Mouse (Mus musculus) brain, embryonic 18.5 days (tissue): Measurements from ENCODE around the gene Catspere2.

ENCODE experiments used
- DNase-seq: peaks from one replicate; pipeline ENCODE4 v3.0.0-alpha.2; 2012; ENCODE audit warnings: low read depth, low spot score

The Catspere2 gene

DNA sequence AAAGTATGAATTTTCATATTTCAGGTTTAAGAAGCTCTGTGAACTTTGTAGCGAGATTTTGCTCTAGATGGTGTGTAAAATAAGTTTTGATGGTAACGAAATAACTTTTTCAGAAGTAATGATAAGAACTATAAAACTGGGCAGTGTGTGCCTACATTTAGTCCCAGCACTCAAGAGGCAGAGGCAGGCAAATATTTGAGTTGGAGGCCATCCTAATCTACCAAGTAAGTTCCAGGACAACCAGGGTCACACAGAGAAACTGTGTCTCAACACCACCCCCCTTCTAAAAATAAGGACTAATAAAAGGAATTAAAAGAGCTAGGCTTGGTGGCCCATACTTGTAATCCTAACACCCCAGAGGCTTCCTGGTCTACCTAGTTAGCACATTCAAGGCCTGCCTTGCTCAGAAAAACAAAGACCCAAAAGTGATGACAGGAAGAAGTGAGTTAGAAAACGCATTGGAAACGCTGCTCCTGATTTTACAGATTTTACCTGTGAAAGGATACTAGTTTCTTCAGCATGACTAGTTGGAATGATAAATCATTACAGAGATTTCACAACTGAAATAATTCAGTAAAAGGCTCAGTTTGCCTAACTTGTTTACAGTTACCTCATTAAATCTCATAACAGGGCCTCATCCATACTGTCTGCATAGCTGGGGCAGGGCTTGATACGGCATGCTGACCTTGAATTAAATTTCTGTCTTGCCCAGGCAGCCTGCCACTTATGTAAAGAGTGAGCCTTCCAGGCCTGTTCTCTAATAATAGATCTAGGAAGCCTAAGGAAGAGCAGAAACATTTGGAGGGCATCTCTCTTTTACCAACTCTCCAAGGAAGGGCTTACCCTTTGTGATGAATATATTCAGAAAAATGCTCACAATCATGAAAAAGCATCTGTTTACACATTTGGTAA is 236.2 kb downstream of the Catspere2 start:
- DNase-seq = no peak
